Mouse (Mus musculus) lung, adult 2 months (tissue): Measurements from ENCODE around the gene Myo1b.

ENCODE experiments used
- CTCF ChIP-seq: fragments of 200-500 bp; IDR thresholded peaks from 2 replicates; pipeline ENCODE4 v1.5.1; 2011; ENCODE audit warnings: mild to moderate bottlenecking, low read length, control low read depth; ENCODE audit not compliant: insufficient read depth
- POLR2A ChIP-seq: fragments of 200-500 bp; IDR thresholded peaks from 2 replicates; pipeline ENCODE4 v1.6.1; 2011; ENCODE audit warnings: low read depth, mild to moderate bottlenecking, control low read depth, low read length, borderline replicate concordance; ENCODE audit errors: extremely low read depth

DNA sequence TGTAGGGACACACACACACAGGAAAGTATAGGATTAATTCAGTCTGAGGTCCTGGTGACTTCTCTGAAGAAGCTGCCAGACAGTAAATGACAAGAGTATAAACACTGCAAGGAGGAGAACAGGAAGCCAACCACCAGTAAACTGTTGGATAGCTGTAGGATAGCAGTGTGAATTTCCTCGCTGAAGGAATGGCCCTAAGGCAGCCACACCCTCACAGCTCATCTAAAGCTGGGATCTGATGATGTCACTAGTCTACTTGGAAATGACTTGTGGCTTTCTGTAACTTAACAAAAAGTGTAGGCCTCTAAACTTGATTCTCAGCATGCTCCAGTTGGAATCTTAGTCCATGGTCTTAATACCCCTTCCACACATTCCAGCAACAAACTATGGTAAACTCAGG lies 100.2 kb downstream of the Myo1b start:
- TF ChIP-seq CTCF (no peak), POLR2A (no peak)
